Comparison of ENCODE assay signal across 14 mouse cellular contexts in genomic region chr19:28284098-28284569, GRCm38 (mm10).
"Had no signal": no experiment of that assay in that cellular context is flagged by ENCODE, and none has a peak within 500 bp of the region (broad histone marks: within the 10 kb centered on the region; RNA-seq: fewer than 3 reads in every experiment).

No protein-coding gene starts in this region.

- DNase-seq: kidney, adult 9 months; lung, adult 2 months; lung, postnatal 36 days; midbrain, embryonic 14.5 days; right cerebral cortex, postnatal 14 days; thymus, adult 2 months; thymus, postnatal 25 days had no signal

- H3K4me3 ChIP-seq: limb, embryonic 10.5 days; liver, embryonic 15.5 days; neural tube, embryonic 13.5 days; stomach, embryonic 15.5 days had no signal

- H3K4me1 ChIP-seq: liver, embryonic 15.5 days; neural tube, embryonic 13.5 days; stomach, embryonic 15.5 days had no signal

- H3K4me2 ChIP-seq: liver, embryonic 11.5 days; liver, embryonic 15.5 days; neural tube, embryonic 13.5 days; stomach, embryonic 15.5 days had no signal

- H3K27ac ChIP-seq: kidney, postnatal 0 days; liver, embryonic 15.5 days; neural tube, embryonic 13.5 days; stomach, embryonic 15.5 days had no signal

- H3K27me3 ChIP-seq: liver, embryonic 15.5 days; neural tube, embryonic 13.5 days; stomach, embryonic 15.5 days had no signal

- ATAC-seq: lung, postnatal 0 days had no signal

- H3K9ac ChIP-seq: liver, embryonic 15.5 days; neural tube, embryonic 13.5 days; stomach, embryonic 15.5 days had no signal

- H3K36me3 ChIP-seq: limb, embryonic 10.5 days; liver, embryonic 15.5 days; neural tube, embryonic 13.5 days; stomach, embryonic 15.5 days had no signal

- H3K9me3 ChIP-seq: limb, embryonic 10.5 days; liver, embryonic 15.5 days; neural tube, embryonic 13.5 days; stomach, embryonic 15.5 days had no signal
